Mouse (Mus musculus): Measurements from ENCODE around the gene Nxpe3.

Nxpe3 gene

DNA sequence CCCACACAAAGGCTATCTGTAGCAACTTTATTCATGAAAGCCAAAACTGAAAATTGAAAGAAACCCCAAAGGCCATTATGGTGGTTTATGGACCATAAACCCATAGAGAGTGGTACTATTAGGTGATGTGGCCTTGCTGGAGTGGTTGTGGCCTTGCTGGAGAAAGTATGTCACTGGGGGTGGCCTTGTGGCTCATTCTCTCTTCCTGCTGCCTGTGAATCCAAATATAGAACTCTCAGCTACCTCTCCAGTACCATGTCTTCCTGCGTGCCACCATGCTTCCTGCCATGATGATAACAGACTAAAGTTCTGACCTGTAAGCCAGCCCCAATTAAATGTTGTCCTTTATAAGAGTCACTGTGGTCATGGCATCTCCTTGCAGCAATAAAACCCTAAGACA is 90.3 kb downstream of the Nxpe3 start:
- DNase-seq = no peak

DNA sequence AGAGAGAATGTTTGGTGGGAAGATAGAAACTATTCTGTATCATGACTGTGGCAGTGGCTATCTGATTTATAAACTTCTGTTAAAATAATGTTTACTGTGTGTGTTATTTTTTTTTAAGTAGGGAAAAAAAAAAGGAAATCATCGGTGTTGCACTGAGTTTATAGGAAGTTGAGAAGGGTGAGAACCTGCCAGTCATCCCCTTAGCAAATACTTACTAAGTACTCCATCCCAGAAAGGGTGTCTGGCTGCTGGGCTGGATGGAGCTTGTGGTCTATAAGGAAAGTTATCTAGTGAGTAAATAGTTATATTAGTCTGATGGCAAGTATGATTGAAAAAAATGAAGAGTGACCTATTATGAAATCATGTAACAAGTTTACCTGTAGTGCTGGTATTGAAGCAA is 93.5 kb downstream of the Nxpe3 start:
- no peak for DNase-seq

DNA sequence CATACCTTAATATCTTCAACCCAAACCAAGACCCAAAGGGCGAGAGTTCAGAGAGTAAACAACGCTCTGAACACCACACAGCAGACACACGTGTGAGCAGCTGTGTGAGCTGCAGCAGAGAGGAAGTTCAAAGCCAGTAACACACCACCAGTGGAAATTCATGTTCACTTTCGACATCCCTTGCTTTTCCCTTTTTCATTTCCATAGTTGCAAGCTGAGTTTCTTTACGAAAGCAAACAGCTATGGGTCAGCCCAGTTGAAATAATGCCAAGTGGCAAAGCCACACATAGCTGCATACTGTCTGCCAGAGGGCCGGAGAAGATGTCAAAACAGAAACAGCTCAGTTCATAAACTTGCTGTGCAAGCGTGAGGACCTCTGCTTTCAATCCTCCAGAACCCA is 96.2 kb downstream of the Nxpe3 start:
- DNase-seq = no peak

DNA sequence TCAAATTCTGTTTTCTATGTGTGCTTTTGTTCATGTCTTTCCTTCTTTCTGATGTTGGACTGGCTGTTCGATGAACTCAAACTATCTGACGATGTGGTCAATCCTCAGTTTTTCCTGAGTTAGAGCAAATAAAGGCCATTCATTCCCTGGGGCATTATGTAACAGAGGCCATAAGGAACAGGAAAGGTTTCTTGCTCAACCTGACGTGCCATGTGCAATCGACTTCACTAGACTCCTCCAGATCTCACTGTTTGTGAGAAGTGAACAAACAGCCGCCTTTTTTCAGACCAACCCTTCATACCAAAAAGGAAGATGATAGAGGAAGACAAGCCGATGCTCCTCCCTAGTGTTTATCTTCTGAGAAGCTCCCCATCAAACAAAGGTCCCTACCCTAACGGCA is 104.8 kb downstream of the Nxpe3 start:
- no peak for DNase-seq
